Mouse (Mus musculus): Measurements from ENCODE around the gene Gdf10.

DNA sequence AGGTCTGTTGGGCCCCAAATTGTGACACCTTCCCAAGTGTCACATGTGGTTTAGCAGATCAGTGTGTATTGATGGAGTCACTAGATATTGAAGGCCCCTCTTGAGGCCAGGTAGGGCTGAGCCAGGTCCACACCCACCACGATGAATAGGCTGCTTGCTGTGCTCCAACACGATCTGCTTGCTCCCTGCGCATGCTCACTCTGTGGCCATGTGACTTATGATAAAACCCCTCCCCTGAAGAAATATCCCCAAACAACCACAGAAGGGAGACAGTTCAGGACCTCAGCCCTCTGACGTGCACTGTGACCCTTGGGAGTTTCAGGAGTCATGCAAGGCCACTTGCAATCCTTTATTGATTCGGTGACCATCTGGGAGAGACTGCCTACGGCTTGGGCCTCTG, 22.7 kb downstream of the Gdf10 start:
- TF ChIP-seq CTCF (IDR thresholded peaks at IDR 0.05; ENCODE audit: borderline replicate concordance, extremely low read depth, insufficient read depth, insufficient read length) (no peak), POLR2A (IDR thresholded peaks at IDR 0.05; ENCODE audit: borderline replicate concordance, extremely low read depth, insufficient read depth, insufficient read length, poor library complexity, severe bottlenecking) (no peak)
